Mouse (Mus musculus) heart, embryonic 12.5 days (tissue): Measurements from ENCODE around the gene Med13. TPM values are rescaled to one million over a fixed set of nuclear protein-coding genes. Genes with fewer than 3 reads are reported as not detected.
"Not testable (repeated sequence)": the region's sequence is repeated elsewhere in the genome, so short reads cannot be mapped to it uniquely, and the experiment has no call there.

Experiments
- ATAC-seq: fragments of 200-750 bp; cut with Nextera tagmentation; 2 replicates; pipeline ENCODE4 v1.8.0; 2017; ENCODE audit warnings: moderate TSS enrichment, moderate library complexity; ENCODE audit not compliant: insufficient number of reproducible peaks, low FRiP score
- H3K27ac ChIP-seq: fragments of 300-500 bp; sonication (generic); 2 replicates; pipeline ENCODE4 v1.5.1; 2016; ENCODE audit warnings: mild to moderate bottlenecking, moderate library complexity; ENCODE audit not compliant: poor library complexity, severe bottlenecking
- H3K27me3 ChIP-seq: fragments of 300-500 bp; sonication (generic); replicated peaks from 2 replicates; pipeline ENCODE4 v1.6.1; 2016; ENCODE audit warnings: mild to moderate bottlenecking, moderate library complexity
- H3K36me3 ChIP-seq: fragments of 300-500 bp; sonication (generic); 2 replicates; pipeline ENCODE4 v1.6.1; 2016; ENCODE audit warnings: mild to moderate bottlenecking, moderate library complexity
- H3K4me1 ChIP-seq: fragments of 300-500 bp; sonication (generic); replicated peaks from 2 replicates; pipeline ENCODE4 v1.6.1; 2016; ENCODE audit warnings: mild to moderate bottlenecking
- H3K4me2 ChIP-seq: fragments of 300-500 bp; sonication (generic); 2 replicates; pipeline ENCODE4 v1.6.1; 2016; ENCODE audit warnings: mild to moderate bottlenecking, moderate library complexity
- H3K4me3 ChIP-seq: fragments of 300-500 bp; sonication (generic); 2 replicates; pipeline ENCODE4 v1.5.1; 2016; ENCODE audit warnings: mild to moderate bottlenecking
- H3K9ac ChIP-seq: fragments of 300-500 bp; sonication (generic); 2 replicates; pipeline ENCODE4 v1.6.1; 2016; ENCODE audit warnings: mild to moderate bottlenecking, moderate library complexity
- H3K9me3 ChIP-seq: fragments of 300-500 bp; sonication (generic); replicated peaks from 2 replicates; pipeline ENCODE4 v1.6.1; 2016; ENCODE audit warnings: mild to moderate bottlenecking, moderate library complexity
- WGBS: fragments of 180-500 bp; shearing (Covaris S2); methylation state at CpG from one replicate; pipeline ENCODE4 v1.1.7; 2016; 5-methylcytosine and 5-hydroxymethylcytosine counted together
- polyA plus RNA-seq: library from polyadenylated mRNA; unstranded; fragments of >200 nt; fragmentation: Nextera tagmentation; extraction: Ambion mirVana; gene quantifications from 2 replicates; pipeline ENCODE4 v1.2.1, GENCODE M21; 2016

Med13 gene
- polyA plus RNA-seq, 1 experiment from 2014 or later: 6.5 TPM

- Histone ChIP-seq H3K4me3 (no peak overlapping the region), H3K27me3 (no peaks in the 10 kb centered on the region), H3K4me1 (peaks cover 20% of the 10 kb centered on the region), H3K9ac (no peak overlapping the region), H3K4me2 (no peak overlapping the region), H3K27ac (no peak overlapping the region), H3K36me3 (peaks cover 14% of the 10 kb centered on the region), H3K9me3 (no peaks in the 10 kb centered on the region)
- no peak for ATAC-seq
- WGBS: 63% methylated on average over 3 of the region's 3 CpGs
Measured at GRCm38 (mm10) chr11:86351766-86352315, 5.6 kb downstream of the Med13 start.

- H3K27me3 ChIP-seq: no peaks in the 10 kb centered on the region
- H3K9me3 ChIP-seq: no peaks in the 10 kb centered on the region
- H3K27ac ChIP-seq: no peak overlapping the region
- H3K4me3 ChIP-seq: no peak overlapping the region
- ATAC-seq: no peak
- H3K9ac ChIP-seq: no peak overlapping the region
- no peak overlapping the region for H3K4me2 ChIP-seq
- peaks cover 19% of the 10 kb centered on the region for H3K36me3 ChIP-seq
- peaks cover 19% of the 10 kb centered on the region for H3K4me1 ChIP-seq
- WGBS: 67% methylated on average over 1 of the region's 1 CpGs
Measured at GRCm38 (mm10) chr11:86350636-86351138, 6.7 kb downstream of the Med13 start.

- H3K4me1 ChIP-seq: peaks cover 13% of the 10 kb centered on the region
- 45% methylated on average over 2 of the region's 2 CpGs for WGBS
- ATAC-seq: no peak
Measured at GRCm38 (mm10) chr11:86349325-86349724, 8.1 kb downstream of the Med13 start.

GRCm38 (mm10) chr11:86348872-86349271 is 8.5 kb downstream of the Med13 start:
- Histone ChIP-seq H3K9me3 (no peaks in the 10 kb centered on the region), H3K9ac (no peak overlapping the region), H3K4me3 (no peak overlapping the region), H3K27me3 (no peaks in the 10 kb centered on the region), H3K4me2 (no peak overlapping the region), H3K4me1 (peaks cover 9% of the 10 kb centered on the region; the same call in 1 of the 2 replicates), H3K36me3 (peaks cover 17% of the 10 kb centered on the region), H3K27ac (no peak overlapping the region)
- no peak for ATAC-seq

More at GRCm38 (mm10) chr11:86349325-86349724, 8.1 kb downstream of the Med13 start:
- H3K4me3 ChIP-seq: no peak overlapping the region
- H3K27me3 ChIP-seq: no peaks in the 10 kb centered on the region
- peaks cover 18% of the 10 kb centered on the region for H3K36me3 ChIP-seq
- H3K9me3 ChIP-seq: no peaks in the 10 kb centered on the region
- no peak overlapping the region for H3K4me2 ChIP-seq
- no peak overlapping the region for H3K9ac ChIP-seq
- H3K27ac ChIP-seq: no peak overlapping the region

GRCm38 (mm10) chr11:86347387-86348122 is 9.8 kb downstream of the Med13 start:
- H3K27me3 ChIP-seq: no peaks in the 10 kb centered on the region
- no peak for ATAC-seq
- peaks cover 6% of the 10 kb centered on the region; the same call in 1 of the 2 replicates for H3K4me1 ChIP-seq
- no peak overlapping the region for H3K4me3 ChIP-seq
- peaks cover 17% of the 10 kb centered on the region for H3K36me3 ChIP-seq
- WGBS: 90% methylated on average over 5 of the region's 5 CpGs
- H3K27ac ChIP-seq: no peak overlapping the region
- no peaks in the 10 kb centered on the region for H3K9me3 ChIP-seq
- H3K9ac ChIP-seq: no peak overlapping the region
- no peak overlapping the region for H3K4me2 ChIP-seq

- peaks cover 19% of the 10 kb centered on the region for H3K36me3 ChIP-seq
- H3K4me2 ChIP-seq: no peak overlapping the region
- no peak overlapping the region for H3K9ac ChIP-seq
- no peaks in the 10 kb centered on the region for H3K9me3 ChIP-seq
- peaks cover 3% of the 10 kb centered on the region; the same call in 1 of the 2 replicates for H3K4me1 ChIP-seq
- no peaks in the 10 kb centered on the region for H3K27me3 ChIP-seq
- H3K4me3 ChIP-seq: no peak overlapping the region
- ATAC-seq: no peak
- no peak overlapping the region for H3K27ac ChIP-seq
- 86% methylated on average over 3 of the region's 3 CpGs for WGBS
Measured at GRCm38 (mm10) chr11:86346525-86346924, 10.9 kb downstream of the Med13 start.

- not testable (repeated sequence) for H3K9me3 ChIP-seq, H3K4me3 ChIP-seq, H3K27ac ChIP-seq, H3K27me3 ChIP-seq, H3K4me2 ChIP-seq, H3K9ac ChIP-seq, ATAC-seq, H3K4me1 ChIP-seq
- WGBS: 88% methylated on average over 1 of the region's 1 CpGs
- peaks cover 23% of the 10 kb centered on the region for H3K36me3 ChIP-seq
Measured at GRCm38 (mm10) chr11:86344940-86345339, 12.5 kb downstream of the Med13 start.

GRCm38 (mm10) chr11:86324251-86324650 is 33.2 kb downstream of the Med13 start:
- Histone ChIP-seq H3K9me3 (no peaks in the 10 kb centered on the region), H3K9ac (no peak overlapping the region), H3K4me1 (no peaks in the 10 kb centered on the region; the same call in 1 of the 2 replicates), H3K27ac (no peak overlapping the region), H3K36me3 (peaks cover 35% of the 10 kb centered on the region), H3K4me3 (no peak overlapping the region), H3K27me3 (no peaks in the 10 kb centered on the region), H3K4me2 (no peak overlapping the region)
- 72% methylated on average over 5 of the region's 5 CpGs for WGBS
- no peak for ATAC-seq

GRCm38 (mm10) chr11:86314992-86315391 is 42.4 kb downstream of the Med13 start:
- ATAC-seq: not testable (repeated sequence)
- whole genome bisulfite sequencing: 87% methylated on average over 3 of the region's 3 CpGs

GRCm38 (mm10) chr11:86310280-86310679 is 47.1 kb downstream of the Med13 start:
- H3K36me3 ChIP-seq: peaks cover 23% of the 10 kb centered on the region
- H3K4me1 ChIP-seq: no peaks in the 10 kb centered on the region
- H3K4me2 ChIP-seq: no peak overlapping the region
- H3K4me3 ChIP-seq: no peak overlapping the region
- H3K9me3 ChIP-seq: no peaks in the 10 kb centered on the region
- WGBS: 84% methylated on average over 6 of the region's 6 CpGs
- no peak overlapping the region for H3K27ac ChIP-seq
- H3K27me3 ChIP-seq: no peaks in the 10 kb centered on the region
- ATAC-seq: no peak
- no peak overlapping the region for H3K9ac ChIP-seq

More at GRCm38 (mm10) chr11:86314992-86315391, 42.4 kb downstream of the Med13 start:
- H3K27ac ChIP-seq, H3K27me3 ChIP-seq, H3K4me2 ChIP-seq, H3K4me1 ChIP-seq, H3K4me3 ChIP-seq, H3K9me3 ChIP-seq, H3K9ac ChIP-seq: not testable (repeated sequence)
- H3K36me3 ChIP-seq: peaks cover 24% of the 10 kb centered on the region

GRCm38 (mm10) chr11:86292201-86292600 is 65.2 kb downstream of the Med13 start:
- not testable (repeated sequence) for H3K4me2 ChIP-seq, H3K27ac ChIP-seq, H3K9ac ChIP-seq, H3K4me3 ChIP-seq, H3K27me3 ChIP-seq, H3K4me1 ChIP-seq, H3K9me3 ChIP-seq, ATAC-seq
- WGBS: 93% methylated on average over 10 of the region's 10 CpGs
- H3K36me3 ChIP-seq: peaks cover 29% of the 10 kb centered on the region
